Mouse (Mus musculus) hindbrain, embryonic 12.5 days (tissue): Measurements from ENCODE around the gene Cel. TPM values are rescaled to one million over a fixed set of nuclear protein-coding genes. Genes with fewer than 3 reads are reported as not detected.

Experiments
- ATAC-seq: fragments of 200-750 bp; cut with Nextera tagmentation; 2 replicates; pipeline ENCODE4 v1.8.0; 2017; ENCODE audit warnings: moderate TSS enrichment; ENCODE audit not compliant: low FRiP score
- H3K27ac ChIP-seq: fragments of 300-500 bp; sonication (generic); 2 replicates; pipeline ENCODE4 v1.5.1; 2016; ENCODE audit warnings: mild to moderate bottlenecking
- H3K27me3 ChIP-seq: fragments of 300-500 bp; sonication (generic); 2 replicates; pipeline ENCODE4 v1.6.1; 2016; ENCODE audit warnings: mild to moderate bottlenecking
- H3K36me3 ChIP-seq: fragments of 300-500 bp; sonication (generic); 2 replicates; pipeline ENCODE4 v1.6.1; 2016; ENCODE audit warnings: mild to moderate bottlenecking
- H3K4me1 ChIP-seq: fragments of 300-500 bp; sonication (generic); 2 replicates; pipeline ENCODE4 v1.6.1; 2016
- H3K4me2 ChIP-seq: fragments of 300-500 bp; sonication (generic); replicated peaks from 2 replicates; pipeline ENCODE4 v1.6.1; 2016; ENCODE audit warnings: mild to moderate bottlenecking
- H3K4me3 ChIP-seq: fragments of 300-500 bp; sonication (generic); 2 replicates; pipeline ENCODE4 v1.5.1; 2016; ENCODE audit warnings: mild to moderate bottlenecking
- H3K9ac ChIP-seq: fragments of 300-500 bp; sonication (generic); 2 replicates; pipeline ENCODE4 v1.6.1; 2016; ENCODE audit warnings: mild to moderate bottlenecking, moderate library complexity
- H3K9me3 ChIP-seq: fragments of 300-500 bp; sonication (generic); replicated peaks from 2 replicates; pipeline ENCODE4 v1.6.1; 2016; ENCODE audit warnings: mild to moderate bottlenecking
- WGBS: fragments of 180-500 bp; shearing (Covaris S2); methylation state at CpG from one replicate; pipeline ENCODE4 v1.1.7; 2016; 5-methylcytosine and 5-hydroxymethylcytosine counted together
- microRNA-seq: library from miRNA; unstranded; fragments of <30 nt; microRNA quantifications from one replicate; pipeline ENCODE4, GENCODE M21; 2017
- polyA plus RNA-seq: library from polyadenylated mRNA; unstranded; fragments of >200 nt; fragmentation: Nextera tagmentation; extraction: Ambion mirVana; gene quantifications from 2 replicates; pipeline ENCODE4 v1.2.1, GENCODE M21; 2016

Cel gene
- polyA plus RNA-seq, 1 experiment from 2014 or later: not detected

DNA sequence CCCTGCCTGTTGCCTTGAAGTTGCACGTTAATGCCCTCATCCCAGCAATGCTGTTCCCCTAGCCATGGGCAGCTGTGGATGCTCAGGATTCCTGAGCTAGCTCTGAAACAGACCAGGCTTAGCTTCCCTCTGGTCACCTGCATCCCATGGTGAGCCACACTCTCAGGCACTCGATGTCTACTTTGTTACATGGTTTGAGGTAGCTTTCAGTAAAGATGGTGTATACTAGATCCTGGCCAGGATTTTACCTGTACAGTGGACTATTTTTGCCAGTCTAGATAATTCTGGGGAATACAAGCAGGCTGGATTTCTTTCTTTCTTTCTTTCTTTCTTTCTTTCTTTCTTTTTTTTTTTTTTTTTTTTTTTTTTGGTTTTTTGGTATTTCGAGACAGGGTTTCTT lies 57.4 kb downstream of the Cel start, which contains the start of gene Gm10134:
TSS of gene Gm10134 (plus strand) at position 301 of the 400 bp plus-strand sequence.
- Histone ChIP-seq H3K4me1 (no peaks in the 10 kb centered on the region), H3K27me3 (no peaks in the 10 kb centered on the region), H3K27ac (no peak within 1 kb of the TSS), H3K4me2 (no peak within 1 kb of the TSS), H3K9ac (no peak within 1 kb of the TSS), H3K36me3 (no peaks in the 10 kb centered on the region), H3K4me3 (no peak within 1 kb of the TSS), H3K9me3 (no peaks in the 10 kb centered on the region)
- no peak for ATAC-seq
- 79% methylated on average over 3 of the region's 3 CpGs for WGBS

Small RNAs within 50 kb of the gene (microRNA-seq; reads per million reads assigned to microRNA genes)
- gene Gm22824: not detected

Other genes starting within 250 kb of the Cel start
- 10.0 and 10.6 TPM in 2 replicates for gene Ppp1r26, start 116.6 kb downstream of the Cel start, polyA plus RNA-seq
- gene 1700007K13Rik, start 97.1 kb downstream of the Cel start, polyA plus RNA-seq: 3.7 and 4.0 TPM in 2 replicates
- 52.5 and 54.3 TPM in 2 replicates for gene Mrps2, start 95.3 kb downstream of the Cel start, polyA plus RNA-seq
- 0.67 and 0.72 TPM in 2 replicates for gene Gbgt1, start 66.5 kb downstream of the Cel start, polyA plus RNA-seq
- gene Gm10134, start 57.3 kb downstream of the Cel start, polyA plus RNA-seq: 1.8 and 2.8 TPM in 2 replicates
- 96.7 and 108 TPM in 2 replicates for gene Ralgds, start 50.3 kb downstream of the Cel start, polyA plus RNA-seq
- 50.0 and 50.5 TPM in 2 replicates for gene Gtf3c5, start 20.3 kb upstream of the Cel start, polyA plus RNA-seq
- 1.2 and 1.3 TPM in 2 replicates for gene Gfi1b, start 58.6 kb upstream of the Cel start, polyA plus RNA-seq
- 32.1 and 32.4 TPM in 2 replicates for gene Tsc1, start 77.8 kb upstream of the Cel start, polyA plus RNA-seq
- 2.1 and 3.8 TPM in 2 replicates for gene Spaca9, start 136.3 kb upstream of the Cel start, polyA plus RNA-seq
- 1.2 and 1.4 TPM in 2 replicates for gene Ak8, start 136.8 kb upstream of the Cel start, polyA plus RNA-seq